Mouse (Mus musculus) gastrocnemius, adult 8-10 months (tissue): ENCODE results near the gene Lsm2. TPM values are rescaled to one million over a fixed set of nuclear protein-coding genes. Genes with fewer than 3 reads are reported as not detected.
"Not testable (repeated sequence)": the region's sequence is repeated elsewhere in the genome, so short reads cannot be mapped to it uniquely, and the experiment has no call there.

ENCODE experiments used
- DNase-seq, 2 experiments: peaks; one replicate each; pipeline ENCODE4 v3.0.0; 2022; ENCODE audit warnings: low spot score in 2 of 2
- total RNA-seq, 4 experiments: library from RNA; stranded (reverse); gene quantifications; 2 replicates each; pipeline ENCODE4 v1.2.4; 2022

Lsm2 gene
- total RNA-seq, 4 experiments from 2014 or later: 11.7 to 15.7 (median 13.0) TPM

DNA sequence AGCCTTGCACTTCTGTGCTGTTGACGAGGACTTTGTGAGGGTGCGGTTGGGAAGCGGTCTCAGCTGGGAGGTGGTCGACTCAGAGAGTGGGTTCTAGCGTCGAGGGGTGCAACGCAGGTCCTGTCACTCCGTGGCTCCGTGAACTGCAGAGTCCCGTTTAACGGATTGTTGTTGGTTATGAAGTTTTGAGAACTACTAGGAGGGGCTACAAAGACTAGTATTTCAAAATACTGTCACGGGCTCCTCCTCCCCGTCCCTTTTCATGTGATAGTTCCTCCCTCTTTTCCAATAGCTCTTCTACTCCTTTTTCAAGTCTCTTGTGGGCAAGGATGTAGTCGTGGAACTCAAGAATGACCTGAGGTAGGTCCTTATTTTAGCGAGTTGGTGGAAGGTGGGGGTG lies 666 bp downstream of the Lsm2 start:
- DNase-seq: no peak

DNA sequence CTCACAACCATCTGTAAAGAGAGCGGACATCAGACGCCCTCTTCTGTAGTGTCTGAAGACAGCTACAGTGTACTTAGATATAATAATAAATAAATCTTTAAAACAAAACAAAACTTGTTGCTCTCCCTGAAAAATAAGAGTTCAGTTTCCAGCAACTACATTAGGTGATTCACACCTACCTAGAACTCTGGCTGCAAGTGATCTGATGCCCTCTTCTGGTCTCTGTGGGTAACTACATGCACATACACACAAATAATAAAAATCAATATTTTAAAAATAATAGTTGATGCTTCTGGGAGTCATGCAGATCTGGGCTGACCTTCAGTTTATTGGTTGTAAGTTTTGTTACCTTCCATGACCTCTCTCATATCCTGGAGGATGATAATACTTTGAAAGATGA lies 2.6 kb downstream of the Lsm2 start:
- DNase-seq: no peak

DNA sequence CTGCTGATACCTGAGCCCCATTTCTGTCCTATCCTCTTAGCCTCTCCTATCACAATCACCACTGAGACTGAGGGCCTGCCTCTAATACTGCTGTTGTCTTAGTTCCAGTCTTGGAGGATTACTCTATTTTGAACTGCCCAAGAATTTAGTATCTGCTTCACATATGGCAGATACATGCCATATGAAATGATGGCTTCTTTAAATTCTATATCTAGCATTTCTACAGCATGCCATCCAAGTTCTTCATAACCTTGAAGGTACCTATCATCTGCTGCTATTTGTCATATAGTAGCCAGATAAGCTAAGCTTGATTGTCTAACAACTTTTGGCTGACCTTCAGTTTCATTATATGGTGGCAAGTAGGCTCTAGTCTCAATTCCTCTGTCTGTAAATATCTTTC lies 13.1 kb downstream of the Lsm2 start:
- DNase-seq: no peak

- not testable (repeated sequence) for DNase-seq
These were observed 13.5 kb downstream of the Lsm2 start for GRCm38 (mm10) chr17:34995192-34995591.

GRCm38 (mm10) chr17:34995927-34996326 lies 14.3 kb downstream of the Lsm2 start:
- not testable (repeated sequence) for DNase-seq

- no peak for DNase-seq
These were observed 14.9 kb downstream of the Lsm2 start for GRCm38 (mm10) chr17:34996411-34997141.

DNA sequence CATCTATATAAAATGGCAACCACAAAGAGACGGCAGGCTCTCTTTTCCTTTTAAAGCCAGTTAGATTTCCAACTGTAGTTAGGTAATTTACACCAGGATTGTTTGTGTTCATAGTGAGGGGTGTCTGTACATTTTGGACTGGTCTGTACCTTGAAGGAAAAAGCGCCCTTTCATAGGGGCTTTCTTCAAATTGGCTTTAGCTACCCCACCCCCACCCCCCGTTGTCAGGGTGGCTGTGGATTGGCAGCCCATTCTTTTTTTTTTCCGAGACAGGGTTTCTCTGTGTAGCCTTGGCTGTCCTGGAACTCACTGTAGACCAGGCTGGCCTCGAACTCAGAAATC lies 15.5 kb downstream of the Lsm2 start:
- no peak for DNase-seq

GRCm38 (mm10) chr17:34998526-34999430 lies 17.1 kb downstream of the Lsm2 start:
- DNase-seq: no peak

- not testable (repeated sequence) for DNase-seq
These were observed 18.4 kb downstream of the Lsm2 start for GRCm38 (mm10) chr17:34999871-35000716.

GRCm38 (mm10) chr17:35000717-35001451 lies 19.2 kb downstream of the Lsm2 start, which contains the start of gene Vars:
Gene Vars, plus strand, starts transcription at chr17:35000987.
- peak; percentile 78 to 79 for DNase-seq

DNA sequence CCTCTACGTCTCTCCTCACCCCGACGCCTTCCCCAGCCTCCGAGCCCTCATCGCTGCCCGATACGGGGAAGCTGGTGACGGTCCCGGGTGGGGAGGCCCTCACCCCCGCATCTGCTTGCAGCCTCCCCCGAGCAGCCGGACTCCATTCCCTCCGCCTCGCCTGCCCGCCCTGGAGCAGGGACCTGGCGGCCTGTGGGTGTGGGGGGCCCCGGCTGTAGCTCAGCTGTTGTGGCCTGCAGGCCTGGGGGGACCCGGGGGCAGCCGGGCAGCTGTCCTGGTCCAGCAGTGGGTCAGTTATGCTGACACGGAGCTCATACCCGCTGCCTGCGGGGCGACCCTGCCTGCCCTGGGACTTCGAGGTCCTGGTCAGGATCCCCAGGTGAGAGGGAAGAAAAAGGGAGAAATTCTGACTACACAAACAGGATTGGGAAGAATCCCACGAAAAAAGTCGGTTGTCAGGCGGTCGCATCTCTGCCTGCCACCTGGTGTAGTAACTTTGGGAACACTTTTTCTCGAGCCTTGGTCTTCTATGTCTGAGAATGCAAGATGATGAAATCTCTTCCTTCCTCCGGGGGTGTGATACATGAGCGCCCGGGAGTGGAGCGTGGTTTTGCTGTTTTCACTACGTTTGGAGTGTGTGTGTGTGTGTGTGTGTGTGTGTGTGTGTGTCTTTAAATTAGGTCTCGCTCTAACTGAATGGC lies 19.9 kb downstream of the Lsm2 start:
- DNase-seq: no peak

DNA sequence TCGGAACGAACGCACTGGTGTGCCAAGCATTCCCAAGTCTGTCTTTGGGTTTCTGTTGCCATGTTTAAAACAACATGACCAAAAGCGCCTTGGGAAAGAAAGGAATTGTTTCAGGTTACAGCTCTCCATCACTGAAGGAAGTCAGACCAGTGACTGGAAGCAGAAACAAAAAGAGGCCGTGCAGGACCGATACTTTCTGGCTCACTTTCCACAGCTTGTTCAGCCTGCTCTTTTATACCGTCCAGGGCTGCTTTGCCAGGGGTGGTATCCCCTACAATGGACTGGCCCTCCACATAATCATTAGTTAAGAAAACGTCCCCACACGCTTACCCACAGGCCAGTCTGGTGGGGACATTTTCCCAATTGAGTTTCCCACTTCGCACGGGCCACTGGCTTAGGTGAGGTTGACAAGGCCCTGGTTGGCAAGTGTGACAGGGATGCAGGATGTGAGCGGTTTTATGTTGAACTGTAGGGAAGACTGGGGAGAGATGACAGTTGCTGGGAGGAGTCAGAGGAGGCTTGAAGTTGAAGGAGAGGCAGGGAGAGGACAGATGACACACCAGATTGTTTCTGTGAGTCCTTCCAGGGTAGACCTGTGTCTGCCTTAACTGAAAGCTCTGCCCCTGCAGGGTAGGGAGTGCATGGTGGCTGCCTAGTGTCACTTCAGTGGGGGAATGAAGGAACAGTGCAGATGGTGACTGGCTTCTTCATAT lies 20.6 kb downstream of the Lsm2 start:
- no peak for DNase-seq

- DNase-seq: no peak
These were observed 21.6 kb downstream of the Lsm2 start for GRCm38 (mm10) chr17:35003022-35003838.

GRCm38 (mm10) chr17:35004075-35004717 lies 22.5 kb downstream of the Lsm2 start:
- DNase-seq: no peak

GRCm38 (mm10) chr17:35005158-35005557 lies 23.5 kb downstream of the Lsm2 start:
- no peak for DNase-seq

DNA sequence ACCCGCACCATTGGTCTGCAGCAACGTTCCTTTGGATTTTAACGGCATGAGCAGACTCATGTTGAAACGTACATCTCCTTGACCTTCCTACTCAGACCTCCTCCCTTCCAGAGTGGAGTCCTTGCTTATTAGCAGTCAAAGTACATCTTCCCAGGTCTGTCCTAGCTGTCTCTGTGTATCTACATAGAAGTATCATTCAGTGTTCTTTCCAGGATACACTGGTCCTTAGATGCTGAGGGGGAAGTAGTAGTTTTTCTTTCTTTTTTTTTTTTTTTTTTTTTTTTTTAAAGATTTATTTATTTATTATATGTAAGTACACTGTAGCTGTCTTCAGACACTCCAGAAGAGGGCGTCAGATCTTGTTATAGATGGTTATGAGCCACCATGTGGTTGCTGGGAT lies 24.2 kb downstream of the Lsm2 start:
- DNase-seq: not testable (repeated sequence)

- no peak for DNase-seq
These were observed 25.8 kb downstream of the Lsm2 start for GRCm38 (mm10) chr17:35007387-35007991.

GRCm38 (mm10) chr17:35009586-35009985 lies 27.9 kb downstream of the Lsm2 start:
- no peak for DNase-seq
